Mouse (Mus musculus) heart, adult 2 months (tissue): ENCODE measurements around the gene Mrc1. TPM values are rescaled to one million over a fixed set of nuclear protein-coding genes. Genes with fewer than 3 reads are reported as not detected.
A peak's percentile ranks its signal among the peaks of the same experiment; 100 is the strongest.
"Not testable (repeated sequence)": the region's sequence is repeated elsewhere in the genome, so short reads cannot be mapped to it uniquely, and the experiment has no call there.

ENCODE experiments used
- DNase-seq, 2 experiments: peaks; one replicate each; pipeline ENCODE4 v3.0.0; 2021
- H3K27ac ChIP-seq: fragments of 200-600 bp; 2 replicates; pipeline ENCODE4 v1.8.1; 2022
- H3K27me3 ChIP-seq: fragments of 200-500 bp; 2 replicates; pipeline ENCODE4 v1.6.1; 2012; ENCODE audit warnings: mild to moderate bottlenecking, low read length, inconsistent platforms, mixed read lengths; ENCODE audit not compliant: control insufficient read depth, insufficient read depth
- H3K36me3 ChIP-seq: fragments of 200-500 bp; 2 replicates; pipeline ENCODE4 v1.6.1; 2012; ENCODE audit warnings: low read length, inconsistent platforms; ENCODE audit not compliant: control insufficient read depth, insufficient read depth
- H3K4me1 ChIP-seq: fragments of 200-500 bp; 2 replicates; pipeline ENCODE4 v1.6.1; 2011; ENCODE audit warnings: low read length; ENCODE audit not compliant: control insufficient read depth, insufficient read depth
- H3K4me3 ChIP-seq: fragments of 200-600 bp; 2 replicates; pipeline ENCODE4 v1.8.1; 2022
- H3K79me2 ChIP-seq: fragments of 200-500 bp; replicated peaks from 2 replicates; pipeline ENCODE4 v1.6.1; 2012; ENCODE audit warnings: mild to moderate bottlenecking, inconsistent platforms, low read length, moderate library complexity, mixed read lengths; ENCODE audit not compliant: control insufficient read depth, insufficient read depth
- H3K9ac ChIP-seq: fragments of 200-500 bp; 2 replicates; pipeline ENCODE4 v1.6.1; 2012; ENCODE audit warnings: low read depth, mild to moderate bottlenecking, control low read depth, inconsistent platforms, low read length, mixed read lengths
- CTCF ChIP-seq: fragments of 200-600 bp; IDR thresholded peaks from 2 replicates; pipeline ENCODE4 v1.8.1; 2022; ENCODE audit warnings: antibody characterized with exemption, mild to moderate bottlenecking, moderate library complexity
- EP300 ChIP-seq: fragments of 200-500 bp; IDR thresholded peaks from 2 replicates; pipeline ENCODE4 v1.6.1; 2011; ENCODE audit warnings: low read depth, low read length, control low read depth; ENCODE audit not compliant: insufficient read depth
- POLR2A ChIP-seq: fragments of 200-500 bp; IDR thresholded peaks from 2 replicates; pipeline ENCODE4 v1.6.1; 2011; ENCODE audit warnings: mild to moderate bottlenecking, low read depth, low read length, control low read depth; ENCODE audit not compliant: insufficient read depth
- WGBS: fragments of 180-500 bp; shearing (Covaris S2); methylation state at CpG from one replicate; pipeline ENCODE4 v1.1.7; 2018; 5-methylcytosine and 5-hydroxymethylcytosine counted together
- intact Hi-C: fragments of 180-260 bp; cut with DNase I; formaldehyde crosslinking; loops from one replicate; pipeline ENCODE4 v1.15.1; 2025
- polyA plus RNA-seq: library from polyadenylated mRNA; depleted of rRNA; stranded (reverse); fragments of >200 nt; gene quantifications from 2 replicates; pipeline ENCODE4 v1.2.3, GENCODE M21; 2012
- total RNA-seq, 2 experiments: library from RNA; stranded (reverse); gene quantifications; 2 replicates each; pipeline ENCODE4 v1.2.3; 2021

Gene Mrc1
- total and polyA plus RNA-seq, 3 experiments = 3.9 to 20.3 (median 16.9) TPM

- H3K27me3 ChIP-seq = no peaks in the 10 kb centered on the region
- H3K27ac ChIP-seq = no peak overlapping the region
- no peak overlapping the region for H3K4me3 ChIP-seq
- no peaks in the 10 kb centered on the region for H3K4me1 ChIP-seq
- 34% methylated on average over 2 of the region's 2 CpGs for WGBS
- TF ChIP-seq CTCF = no peak
- TF ChIP-seq EP300 = no peak
- TF ChIP-seq POLR2A = no peak
- peak in 1 of 2 experiments; percentile 20 for DNase-seq
- H3K79me2 ChIP-seq = no peaks in the 10 kb centered on the region
- no peak overlapping the region for H3K9ac ChIP-seq
- intact Hi-C loops = no loop called here
- no peaks in the 10 kb centered on the region for H3K36me3 ChIP-seq
These were observed 29.6 kb upstream of the Mrc1 start for GRCm38 (mm10) chr2:14199621-14200020.

GRCm38 (mm10) chr2:14200879-14201445 lies 28.2 kb upstream of the Mrc1 start:
- H3K4me3 ChIP-seq, intact Hi-C loops, H3K36me3 ChIP-seq, H3K9ac ChIP-seq, H3K27ac ChIP-seq, DNase-seq, H3K4me1 ChIP-seq, H3K79me2 ChIP-seq, H3K27me3 ChIP-seq: not testable (repeated sequence)
- 80% methylated on average over 1 of the region's 2 CpGs for WGBS

GRCm38 (mm10) chr2:14204308-14204707 lies 24.9 kb upstream of the Mrc1 start:
- DNase-seq = no peak
- H3K4me3 ChIP-seq = no peak overlapping the region
- no peaks in the 10 kb centered on the region for H3K27me3 ChIP-seq
- intact Hi-C loops = no loop called here
- 79% methylated on average over 1 of the region's 1 CpGs for WGBS
- H3K4me1 ChIP-seq = no peaks in the 10 kb centered on the region; the same call in 1 of the 2 replicates
- H3K36me3 ChIP-seq = no peaks in the 10 kb centered on the region
- no peak overlapping the region for H3K27ac ChIP-seq
- H3K9ac ChIP-seq = no peak overlapping the region
- H3K79me2 ChIP-seq = no peaks in the 10 kb centered on the region
- TF ChIP-seq POLR2A (no peak), CTCF (no peak), EP300 (no peak)

- TF ChIP-seq POLR2A = no peak
- H3K27ac ChIP-seq = no peak overlapping the region
- H3K79me2 ChIP-seq = no peaks in the 10 kb centered on the region
- intact Hi-C loops = no loop called here
- H3K9ac ChIP-seq = no peak overlapping the region
- no peak for DNase-seq
- no peaks in the 10 kb centered on the region; the same call in 1 of the 2 replicates for H3K4me1 ChIP-seq
- H3K4me3 ChIP-seq = no peak overlapping the region
- H3K36me3 ChIP-seq = no peaks in the 10 kb centered on the region
- H3K27me3 ChIP-seq = no peaks in the 10 kb centered on the region
- 69% methylated on average over 4 of the region's 4 CpGs for WGBS
These were observed 22.4 kb upstream of the Mrc1 start for GRCm38 (mm10) chr2:14206798-14207197.

GRCm38 (mm10) chr2:14210731-14211130 lies 18.5 kb upstream of the Mrc1 start:
- H3K4me3 ChIP-seq = no peak overlapping the region
- intact Hi-C loops = no loop called here
- H3K9ac ChIP-seq = no peak overlapping the region
- 82% methylated on average over 1 of the region's 1 CpGs for WGBS
- H3K79me2 ChIP-seq = no peaks in the 10 kb centered on the region
- H3K27ac ChIP-seq = no peak overlapping the region
- no peak for DNase-seq
- H3K4me1 ChIP-seq = no peaks in the 10 kb centered on the region; the same call in 1 of the 2 replicates
- H3K27me3 ChIP-seq = no peaks in the 10 kb centered on the region
- no peaks in the 10 kb centered on the region for H3K36me3 ChIP-seq
- no peak for TF ChIP-seq POLR2A
- TF ChIP-seq CTCF = no peak
- no peak for TF ChIP-seq EP300

GRCm38 (mm10) chr2:14211606-14212005 lies 17.6 kb upstream of the Mrc1 start:
- Histone ChIP-seq H3K4me3 (no peak overlapping the region), H3K4me1 (no peaks in the 10 kb centered on the region; the same call in 1 of the 2 replicates), H3K9ac (no peak overlapping the region), H3K79me2 (no peaks in the 10 kb centered on the region), H3K36me3 (no peaks in the 10 kb centered on the region), H3K27ac (no peak overlapping the region), H3K27me3 (no peaks in the 10 kb centered on the region)
- DNase-seq = no peak
- intact Hi-C loops = no loop called here
- no peak for TF ChIP-seq POLR2A
- TF ChIP-seq CTCF = no peak
- TF ChIP-seq EP300 = no peak
